Mouse (Mus musculus) heart, adult 9 months (tissue): Measurements from ENCODE around the gene Nmnat2.

Source experiments
- DNase-seq, 2 experiments: peaks; one replicate each; pipeline ENCODE4 v3.0.0; 2022; ENCODE audit warnings: low spot score in 2 of 2

Gene Nmnat2

DNA sequence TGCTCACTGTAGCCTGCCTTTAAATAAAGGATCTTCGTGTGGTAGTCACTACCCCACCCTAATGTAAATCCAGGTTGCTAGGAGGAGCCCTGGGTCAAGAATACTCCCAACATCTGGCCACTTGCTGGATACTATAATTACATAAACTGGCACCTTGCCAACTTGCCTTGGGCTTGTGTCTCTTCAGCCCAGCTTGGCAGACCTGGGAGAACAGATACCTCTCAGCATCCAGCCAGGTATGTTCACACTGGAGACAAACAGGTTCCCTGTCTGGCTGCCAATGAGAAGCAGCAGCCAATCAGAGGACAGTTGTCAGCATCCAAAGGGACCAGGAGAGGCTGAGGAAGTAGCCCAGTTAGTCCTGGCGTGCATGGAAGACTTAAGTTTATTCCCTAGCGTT is 64.8 kb downstream of the Nmnat2 start:
- DNase-seq = no peak

DNA sequence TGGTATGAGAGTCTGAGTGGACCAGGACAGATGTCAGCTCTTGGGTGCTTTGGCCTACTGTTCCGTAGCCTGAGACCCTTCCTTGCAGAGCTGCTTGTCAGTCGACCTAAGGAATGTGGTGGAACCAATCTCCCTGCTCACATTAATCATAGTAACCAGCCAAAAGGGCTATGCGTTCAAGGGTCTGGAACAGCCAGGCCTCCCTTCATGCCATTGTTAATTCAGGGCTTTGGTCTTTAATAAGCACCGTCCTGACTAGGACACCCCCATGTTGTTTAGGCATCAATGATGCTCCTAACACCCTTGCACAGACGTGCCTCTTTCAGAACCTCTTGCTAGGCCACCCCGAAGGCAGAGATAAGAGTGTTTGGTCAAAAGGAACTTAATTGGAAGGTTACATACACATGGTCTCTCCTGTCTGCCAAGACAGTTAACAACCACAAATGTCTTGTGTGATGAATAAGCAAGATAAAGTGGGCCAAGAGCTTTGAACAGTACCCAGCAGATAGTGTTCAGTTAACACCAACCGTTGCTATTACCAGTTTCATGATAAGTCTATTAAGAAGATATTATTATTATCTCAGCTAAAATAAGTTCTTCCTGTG is 66.3 kb downstream of the Nmnat2 start:
- no peak for DNase-seq

DNA sequence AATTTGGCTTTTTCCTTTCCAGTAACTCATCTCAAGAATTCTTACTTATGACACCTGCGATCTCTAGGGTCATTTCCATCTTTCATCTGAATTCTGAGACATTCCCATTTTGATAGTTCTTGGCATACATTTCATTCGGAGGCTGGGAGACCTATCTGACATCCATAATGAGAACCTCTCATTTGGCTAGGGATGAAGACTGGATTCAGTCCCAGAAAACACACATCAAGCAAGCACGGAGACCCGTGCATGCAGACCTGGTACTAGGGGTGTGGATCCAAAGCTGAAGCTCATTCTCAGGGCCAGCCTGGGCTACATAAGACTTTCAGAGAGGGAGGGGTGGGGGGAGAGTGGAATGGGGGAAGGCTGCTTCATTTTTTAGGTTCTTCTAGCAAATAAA is 68.2 kb downstream of the Nmnat2 start:
- no peak for DNase-seq

DNA sequence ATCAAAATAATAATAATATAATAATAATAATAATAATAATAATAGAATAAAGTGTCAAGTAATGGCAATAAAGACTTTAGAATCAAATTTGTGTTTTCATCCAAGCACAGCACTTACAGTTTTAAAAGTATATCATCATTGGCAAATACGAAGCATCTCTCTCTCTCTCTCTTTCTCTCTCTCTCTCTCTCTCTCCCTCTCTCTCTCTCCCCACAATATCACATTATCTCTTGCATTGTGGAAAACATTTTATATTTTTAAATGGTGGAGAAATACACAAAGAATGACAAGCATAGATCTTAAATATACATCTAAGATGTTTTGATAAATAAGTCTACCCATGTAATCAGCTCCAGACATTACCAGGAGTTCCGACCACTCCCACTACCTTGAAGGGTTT is 69.1 kb downstream of the Nmnat2 start:
- DNase-seq = no peak

DNA sequence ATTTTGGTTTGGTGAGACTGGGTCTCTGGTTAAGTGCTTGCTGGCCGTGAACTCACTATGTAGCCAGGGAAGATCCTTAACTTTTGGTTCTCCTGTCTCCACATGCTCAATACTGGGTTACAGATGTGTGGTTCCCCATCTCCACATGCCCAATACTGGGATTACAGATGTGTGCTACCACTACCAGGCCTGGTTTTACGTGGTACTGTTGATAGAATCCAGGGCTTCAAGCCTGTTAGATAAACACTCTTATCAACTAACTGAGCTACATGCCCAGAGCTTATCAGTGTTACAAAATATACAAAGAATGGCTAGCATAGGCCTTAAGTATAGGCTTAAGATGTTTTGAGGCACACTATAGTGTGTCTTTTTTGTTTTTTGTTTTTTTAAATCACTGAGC is 69.7 kb downstream of the Nmnat2 start:
- no peak for DNase-seq

DNA sequence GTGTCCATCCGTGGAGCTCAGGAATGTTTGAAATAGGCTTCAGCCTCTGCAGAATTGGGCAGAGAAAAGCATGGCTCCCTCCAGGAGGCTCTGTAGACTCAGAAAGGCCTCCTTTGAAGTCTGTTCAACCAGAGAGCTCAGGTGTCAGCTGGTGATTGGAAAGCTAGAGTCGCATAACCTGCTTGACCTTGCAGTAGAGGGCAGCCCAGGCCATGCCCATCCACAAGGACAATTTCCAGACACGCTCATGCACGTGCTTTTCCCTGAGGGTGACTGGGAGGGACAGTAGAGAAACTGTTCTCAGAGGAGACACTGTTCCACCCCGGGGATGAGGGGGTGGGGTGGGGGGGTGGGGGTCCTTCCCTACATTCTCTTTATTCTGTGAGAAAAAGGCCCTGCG is 76.6 kb downstream of the Nmnat2 start:
- DNase-seq = no peak

DNA sequence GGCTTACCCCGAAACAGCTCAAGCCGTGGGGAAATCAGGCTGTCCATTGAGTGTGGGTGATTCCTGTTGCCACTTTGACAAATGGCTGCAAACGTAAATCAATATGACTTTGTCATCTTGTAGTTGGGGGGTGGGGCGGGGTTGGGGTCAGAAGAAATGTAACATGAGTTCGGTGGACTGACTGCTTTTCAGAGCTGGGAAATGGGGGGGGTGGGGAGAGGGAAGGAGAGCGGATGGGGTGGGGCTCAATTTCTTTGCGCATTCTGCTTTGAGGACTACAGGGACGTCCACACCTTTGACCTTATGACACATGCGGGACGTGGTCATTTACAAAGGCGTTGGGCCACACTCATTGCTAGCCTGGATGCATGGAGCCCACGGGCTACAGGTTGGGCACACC is 77.2 kb downstream of the Nmnat2 start:
- no peak for DNase-seq

DNA sequence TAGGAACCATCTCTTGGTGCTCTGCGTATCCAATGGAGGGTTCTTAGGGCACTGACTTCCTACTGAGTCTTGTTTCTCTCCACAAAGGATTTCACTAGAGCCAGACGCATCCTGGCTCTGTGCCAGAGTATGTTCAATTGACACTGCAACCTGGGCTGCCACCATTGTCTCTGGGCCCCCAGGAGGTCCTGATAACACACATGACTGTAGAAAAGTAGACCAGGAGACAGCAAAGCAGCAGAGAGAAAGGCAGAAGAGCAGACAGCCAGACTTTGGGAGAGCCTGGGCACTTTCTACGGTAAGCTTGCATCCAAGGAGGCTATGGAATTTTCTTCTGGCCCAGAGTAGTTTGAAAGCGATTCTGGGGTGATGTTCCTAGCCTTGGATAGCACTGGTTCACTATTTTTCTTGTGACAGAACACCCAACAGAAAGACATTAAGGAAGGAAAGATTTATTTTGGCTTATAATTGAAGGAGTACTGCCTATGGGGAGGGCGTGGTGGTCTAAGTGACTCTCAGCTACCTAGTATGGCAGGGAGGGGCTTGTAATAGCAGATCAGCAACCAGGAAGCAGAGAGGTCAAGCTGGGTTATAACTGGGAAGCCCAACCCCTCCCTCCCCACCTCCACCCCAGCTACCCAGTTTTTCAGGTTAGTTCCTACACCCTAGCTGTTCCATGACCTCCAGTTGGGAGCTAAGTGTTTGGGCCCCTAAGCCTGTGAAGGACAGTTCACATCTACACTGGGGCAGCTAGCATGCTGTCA is 78.5 kb downstream of the Nmnat2 start:
- DNase-seq = no peak

DNA sequence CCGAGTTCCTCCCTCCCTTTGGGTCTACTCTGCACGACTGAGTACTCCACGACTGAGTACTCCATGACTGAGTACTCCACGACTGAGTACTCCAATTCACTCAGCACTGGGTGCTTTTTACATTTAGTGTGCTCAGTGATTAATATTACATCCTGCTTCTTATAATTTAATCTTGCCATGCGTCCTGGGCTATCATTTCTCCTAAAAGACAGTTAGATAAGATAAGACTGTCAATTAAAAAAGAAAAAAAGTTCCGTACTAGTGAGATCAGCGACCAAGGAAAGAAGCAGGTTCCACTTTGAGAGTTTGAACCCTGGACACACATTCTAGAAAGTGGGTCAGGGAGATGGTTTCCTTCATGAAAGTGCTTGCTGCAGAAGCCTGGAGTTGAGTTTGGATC is 79.3 kb downstream of the Nmnat2 start:
- no peak for DNase-seq

DNA sequence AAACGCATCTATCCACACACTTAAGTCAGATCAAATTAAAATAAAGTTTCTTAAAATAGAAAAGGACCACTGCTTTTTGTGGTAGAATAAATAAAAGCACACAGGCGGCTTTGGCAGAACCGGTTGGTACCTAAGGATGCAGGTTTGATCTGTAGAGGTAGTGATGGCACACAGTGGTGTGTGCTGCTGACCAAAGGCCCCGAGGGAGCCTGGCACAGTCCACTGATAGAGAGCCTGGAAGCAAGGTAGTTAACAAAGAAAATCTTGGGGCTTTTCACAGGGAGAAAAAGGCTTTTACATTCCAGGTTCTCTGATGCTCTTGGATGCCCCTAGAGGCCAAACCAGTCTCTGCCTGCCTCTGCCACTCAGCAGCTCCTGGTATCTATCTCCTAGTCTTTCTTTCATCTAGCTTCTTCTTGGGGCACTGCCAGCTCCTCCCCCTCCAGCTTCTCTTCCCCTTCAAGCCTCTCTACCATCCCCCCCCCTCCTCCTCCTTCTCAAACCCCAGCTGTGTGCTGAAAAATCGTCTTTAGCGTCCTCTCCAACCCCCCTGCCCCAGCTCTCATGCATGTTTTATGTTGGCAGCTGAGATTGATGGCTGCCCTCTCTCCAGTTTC is 80.6 kb downstream of the Nmnat2 start:
- no peak for DNase-seq

DNA sequence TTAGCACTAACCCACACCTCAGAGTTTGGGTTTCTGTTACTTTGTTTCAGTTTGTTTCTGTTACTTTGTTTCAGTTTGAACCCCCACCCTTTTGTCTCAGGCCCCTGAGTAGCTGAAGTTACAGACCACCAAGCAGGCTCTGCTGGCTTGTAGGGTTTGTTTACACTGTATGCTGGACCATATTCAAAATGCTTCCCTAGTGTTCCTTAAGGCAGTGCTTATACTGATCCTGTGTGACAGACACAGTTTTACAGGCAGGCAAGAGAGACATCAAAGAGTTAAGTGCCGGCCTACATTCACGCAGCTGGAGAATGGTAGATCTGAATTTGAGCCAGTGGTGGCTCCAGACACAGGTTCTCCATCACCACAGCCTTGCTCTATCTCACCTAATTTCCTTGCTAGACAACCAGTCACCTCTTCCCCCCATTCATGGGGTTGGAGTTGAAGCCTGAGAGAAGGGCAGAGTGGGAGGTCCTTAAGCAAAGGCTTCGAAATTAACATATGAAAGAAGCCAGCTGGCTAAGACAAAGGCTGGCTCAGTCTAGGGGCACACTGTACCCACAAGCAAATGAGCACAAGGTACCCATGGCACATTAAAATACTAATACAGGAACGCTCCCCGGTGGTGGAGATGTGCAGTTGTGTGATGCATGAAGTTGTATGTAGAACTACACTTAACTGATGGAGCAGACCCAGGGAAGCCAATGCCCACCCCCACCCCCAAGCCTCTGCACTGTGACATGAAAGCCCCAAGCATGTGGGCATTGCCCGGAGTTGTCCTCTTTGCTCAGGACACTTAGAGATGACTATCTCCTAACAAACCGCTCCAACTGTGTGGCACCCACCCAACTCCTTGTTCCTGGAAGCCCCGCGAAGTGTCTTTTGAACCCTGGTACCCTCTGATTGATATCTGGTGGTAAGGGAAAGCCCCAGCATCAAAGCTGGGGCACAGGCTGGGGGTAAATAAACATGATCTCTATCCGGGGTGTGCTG is 82.9 kb downstream of the Nmnat2 start:
- DNase-seq = no peak

DNA sequence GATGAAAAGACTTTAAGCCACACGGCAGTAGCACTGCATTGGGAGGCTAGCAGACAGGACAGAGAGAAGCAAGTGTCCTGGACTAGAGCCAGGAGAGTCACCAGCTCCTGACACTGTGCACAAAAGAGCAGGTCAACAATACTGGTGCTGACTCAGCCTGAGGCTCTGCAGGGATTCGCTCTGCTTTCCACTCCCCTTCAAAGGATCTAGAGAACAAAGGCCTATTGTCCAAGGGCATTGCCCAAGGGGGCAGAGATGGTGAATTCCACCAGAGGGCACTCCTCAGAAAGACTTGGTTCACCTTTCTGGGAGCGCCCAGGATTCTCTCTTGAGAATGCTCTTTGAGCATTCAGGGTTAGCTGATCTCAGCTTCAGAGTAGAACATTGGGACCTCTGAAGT is 85.3 kb downstream of the Nmnat2 start:
- DNase-seq = no peak

DNA sequence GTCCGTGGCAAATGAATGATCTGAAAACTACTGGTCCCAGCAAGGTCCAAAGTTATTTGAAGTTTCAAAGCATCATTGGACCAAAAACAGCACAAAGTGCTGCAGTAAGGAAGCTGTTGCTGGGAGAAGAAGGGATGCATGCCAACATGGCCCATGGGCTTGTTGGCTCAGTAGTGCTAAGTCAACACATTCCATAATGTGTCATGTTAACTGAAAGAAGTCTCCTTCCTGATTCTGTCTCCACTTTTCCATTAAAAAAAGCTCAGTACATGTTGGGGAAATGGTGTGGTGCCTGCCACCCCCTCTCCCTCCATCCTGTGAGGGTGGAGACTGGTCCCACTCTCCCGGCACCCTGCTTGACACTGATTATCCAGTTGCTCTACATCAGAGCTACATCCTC is 86.3 kb downstream of the Nmnat2 start:
- DNase-seq = no peak

DNA sequence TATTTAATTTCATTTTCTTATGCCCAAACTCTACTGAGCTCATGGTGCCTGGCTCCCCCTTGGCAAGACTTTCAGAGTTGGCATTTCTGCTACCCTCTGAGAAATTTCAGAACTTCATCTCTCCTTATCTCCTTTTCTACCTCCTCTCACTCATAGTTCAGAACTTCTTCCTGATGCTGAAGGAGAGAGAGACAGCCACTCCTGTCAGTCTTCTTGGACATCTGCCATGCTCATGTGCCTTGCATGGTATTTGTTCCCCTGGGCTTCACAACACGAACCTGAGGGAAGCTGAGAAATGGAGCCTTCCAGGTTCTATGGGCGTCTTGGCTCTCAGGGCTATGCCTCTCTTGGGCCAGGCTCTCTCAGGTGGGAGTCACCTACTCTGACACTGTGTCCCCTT is 87.5 kb downstream of the Nmnat2 start:
- DNase-seq = no peak

DNA sequence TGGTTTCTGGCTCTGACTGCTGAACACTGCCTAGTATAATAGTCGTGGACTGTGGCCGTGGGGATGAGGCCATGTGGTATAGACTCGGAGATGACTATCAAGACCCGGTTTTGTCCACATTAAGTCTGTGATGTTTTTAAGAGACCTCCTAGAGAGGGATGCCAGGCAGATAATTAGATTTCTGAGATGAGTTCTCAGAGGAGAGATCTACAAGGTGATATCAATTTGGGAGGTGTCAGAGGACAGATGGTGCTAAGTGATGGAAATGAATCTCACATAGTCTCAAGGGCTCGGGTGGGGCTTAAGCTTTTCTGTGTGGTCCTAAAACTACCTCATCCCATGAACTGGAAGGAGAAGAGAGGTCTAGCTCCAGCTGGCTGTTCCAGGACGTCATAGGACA is 88.5 kb downstream of the Nmnat2 start:
- DNase-seq = no peak

DNA sequence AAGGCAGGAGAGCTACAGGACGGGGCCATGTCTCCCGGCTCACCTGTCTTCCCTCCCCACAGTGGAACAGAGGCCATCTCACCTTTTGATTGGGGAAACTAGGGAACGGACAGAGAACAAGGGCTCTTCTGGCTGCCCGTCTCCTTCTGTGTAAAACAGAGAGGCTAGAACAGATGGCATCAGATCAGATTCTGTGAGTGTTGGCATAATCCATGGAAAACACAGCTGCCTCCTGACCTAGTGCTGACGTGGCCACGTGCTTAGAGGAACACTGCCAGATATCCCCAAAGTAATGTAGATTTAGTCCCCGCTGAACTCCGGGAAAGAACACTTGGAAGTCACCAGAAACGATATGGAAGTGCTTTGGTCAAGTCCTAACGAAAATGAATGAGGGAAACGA is 90.6 kb downstream of the Nmnat2 start:
- no peak for DNase-seq

DNA sequence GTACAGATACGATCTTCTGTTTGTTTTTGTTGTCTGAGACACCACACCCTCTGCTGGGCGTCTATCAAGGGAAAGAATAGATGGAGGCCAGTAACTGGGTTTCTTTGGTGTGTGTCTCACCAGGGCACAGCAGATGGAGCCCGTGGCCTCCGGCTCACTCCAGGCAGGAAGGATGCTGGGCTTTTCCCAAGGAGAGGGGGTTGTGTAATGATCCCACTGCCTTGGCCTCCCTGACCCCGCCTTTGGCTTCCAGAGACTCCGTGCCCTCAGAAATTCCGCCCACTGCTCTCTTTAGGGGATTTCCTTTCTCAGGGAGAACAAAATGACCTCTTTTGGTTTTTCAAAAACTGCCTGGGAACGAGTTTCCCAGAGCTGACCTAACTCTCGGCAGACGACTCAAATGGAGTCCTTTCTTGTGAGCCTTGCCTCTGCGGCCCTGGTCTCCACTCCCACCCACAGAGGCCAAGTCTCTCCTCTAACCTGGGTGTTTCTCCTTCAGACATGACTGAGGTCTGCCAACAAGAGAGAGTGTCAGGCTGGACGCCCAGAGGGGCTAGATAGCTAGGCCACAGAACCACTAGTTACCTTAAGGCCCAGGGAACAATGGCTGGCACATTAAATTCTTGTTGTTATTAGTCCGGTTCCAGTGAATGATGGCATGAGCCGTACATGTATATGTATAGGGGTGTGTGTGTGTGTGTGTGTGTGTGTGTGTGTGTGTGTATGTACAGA is 93.5 kb downstream of the Nmnat2 start:
- peak; percentile 85 to 87 for DNase-seq

DNA sequence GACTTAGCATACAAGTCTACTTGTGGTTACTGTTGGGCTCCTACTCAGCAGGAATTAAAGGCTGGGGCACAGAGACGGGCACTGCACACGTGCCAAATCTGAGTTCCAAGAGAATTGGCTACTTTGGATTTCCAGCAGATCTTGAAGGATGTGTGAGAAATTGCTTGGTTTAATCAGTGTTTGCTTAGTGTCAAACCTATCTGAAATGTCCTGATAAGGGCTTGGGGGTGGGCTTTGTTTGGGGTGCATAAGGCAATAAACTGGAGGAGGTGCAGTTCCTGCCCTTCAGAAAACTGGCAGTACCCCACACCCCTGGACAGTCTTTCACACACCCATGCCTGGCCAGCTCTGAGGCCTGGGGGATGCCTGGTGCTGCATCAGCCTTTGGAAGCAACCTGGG is 94.7 kb downstream of the Nmnat2 start:
- no peak for DNase-seq

DNA sequence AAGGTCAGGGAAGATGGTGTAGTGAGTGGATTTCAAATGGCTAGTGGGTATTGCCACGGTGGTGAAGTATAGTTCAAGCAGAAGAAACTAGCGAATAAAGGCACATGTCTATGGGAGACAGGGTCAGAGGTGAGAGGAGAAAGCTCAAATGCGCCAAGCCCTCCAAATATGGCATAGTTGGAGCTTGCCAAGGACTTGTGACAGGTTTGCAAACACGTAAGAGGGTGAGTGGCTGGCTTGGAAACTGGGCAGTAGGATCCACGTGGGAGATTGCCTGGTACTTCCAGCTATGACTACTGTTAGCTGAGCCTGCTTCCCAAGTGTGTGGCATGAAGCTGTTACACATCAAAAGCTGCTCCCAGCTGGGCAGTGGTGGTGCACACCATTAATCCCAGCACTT is 96.7 kb downstream of the Nmnat2 start:
- no peak for DNase-seq

DNA sequence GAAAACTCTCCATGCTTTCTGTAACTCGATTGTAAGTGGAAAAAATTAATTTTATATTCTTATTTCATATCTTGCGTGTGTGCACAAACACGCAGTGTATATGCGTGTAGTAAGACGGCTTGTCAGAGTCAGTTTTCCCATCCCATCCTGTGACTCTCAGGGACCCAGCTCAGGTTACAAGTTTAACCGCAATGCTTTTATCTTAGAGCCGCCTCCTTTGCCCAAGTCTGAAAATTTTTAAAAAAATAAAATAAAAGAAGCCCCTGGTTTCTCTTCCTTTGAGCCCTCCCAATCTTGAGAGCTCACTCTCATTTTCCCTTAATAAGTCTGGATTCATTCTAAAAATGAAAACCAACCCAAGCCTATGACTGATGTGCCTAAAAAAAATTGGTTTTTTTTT is 98.8 kb downstream of the Nmnat2 start:
- no peak for DNase-seq

DNA sequence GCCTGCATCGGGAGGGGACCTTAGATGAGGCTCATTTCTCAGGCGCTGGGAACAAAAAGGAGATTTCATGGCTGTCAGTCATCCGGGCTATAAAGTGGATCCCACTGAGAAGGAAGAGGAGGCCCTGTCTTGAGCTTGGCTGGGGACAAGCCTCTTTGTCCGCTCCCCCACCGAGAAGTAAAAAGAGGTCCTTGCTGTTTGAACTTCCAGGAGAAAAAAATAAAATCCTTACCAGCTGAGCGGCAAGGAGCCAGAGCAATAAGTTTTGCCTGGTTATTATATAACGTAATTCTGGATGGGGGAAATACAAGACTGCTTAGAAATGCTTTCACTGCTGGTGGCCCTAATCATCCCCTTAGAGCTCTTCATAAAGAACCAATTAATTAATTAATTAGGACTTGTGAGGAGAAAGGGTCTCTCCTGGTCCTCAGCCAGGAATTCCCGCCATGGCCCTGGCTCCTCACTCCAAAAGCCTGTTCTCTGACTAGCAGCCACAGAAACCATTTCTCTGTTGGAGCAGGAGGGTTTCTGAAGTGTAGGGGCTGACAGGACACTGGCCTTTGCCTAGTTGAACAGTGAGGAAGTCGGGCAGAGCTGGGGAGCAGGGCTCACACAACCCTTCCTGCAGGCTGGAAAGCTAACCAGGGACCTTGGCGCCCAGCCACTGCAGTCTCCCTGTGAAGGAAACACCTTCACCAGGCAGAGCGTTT is 99.5 kb downstream of the Nmnat2 start:
- no peak for DNase-seq
